Mouse (Mus musculus) heart, postnatal 0 days (tissue): Measurements from ENCODE around the gene Ms4a3.

Experiments used
- CTCF ChIP-seq: IDR thresholded peaks from 2 replicates; pipeline ENCODE4 v1.5.1; 2016; ENCODE audit warnings: antibody characterized with exemption, control low read depth, low read depth
- EP300 ChIP-seq: IDR thresholded peaks from 2 replicates; pipeline ENCODE4 v1.6.1; 2016; ENCODE audit warnings: antibody characterized with exemption, low read depth

GRCm38 (mm10) chr19:11659142-11659541 lies 18.5 kb upstream of the Ms4a3 start:
- TF ChIP-seq CTCF, result no peak
- TF ChIP-seq EP300, result no peak
